Mouse (Mus musculus) spleen, adult 2 months (tissue): ENCODE measurements around the gene Tpbpa.
"Not testable (repeated sequence)": the region's sequence is repeated elsewhere in the genome, so short reads cannot be mapped to it uniquely, and the experiment has no call there.

Source experiments
- CTCF ChIP-seq: fragments of 200-500 bp; IDR thresholded peaks from 2 replicates; pipeline ENCODE4 v1.5.1; 2011; ENCODE audit warnings: mild to moderate bottlenecking, inconsistent platforms; ENCODE audit not compliant: insufficient read depth, insufficient read length, insufficient replicate concordance; ENCODE audit errors: extremely low read depth
- POLR2A ChIP-seq: fragments of 200-500 bp; IDR thresholded peaks from 2 replicates; pipeline ENCODE4 v1.6.1; 2011; ENCODE audit warnings: low read depth, low read length, inconsistent platforms

DNA sequence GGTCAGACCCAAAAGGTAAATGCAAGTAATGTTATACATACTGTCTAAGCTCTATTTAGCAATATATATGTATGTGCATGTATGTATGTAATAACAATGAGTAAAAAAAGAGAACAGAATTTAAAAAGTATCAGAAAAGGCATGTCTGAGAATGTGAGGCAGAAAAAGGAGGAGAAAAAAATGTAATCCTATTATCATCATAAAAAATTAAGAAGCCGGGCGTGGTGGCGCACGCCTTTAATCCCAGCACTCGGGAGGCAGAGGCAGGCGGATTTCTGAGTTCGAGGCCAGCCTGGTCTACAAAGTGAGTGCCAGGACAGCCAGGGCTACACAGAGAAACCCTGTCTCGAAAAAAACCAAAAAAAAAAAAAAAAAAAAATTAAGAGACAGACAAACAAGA lies 45.0 kb downstream of the Tpbpa start, which contains the start of gene Gm49392:
- TF ChIP-seq CTCF, POLR2A: not testable (repeated sequence)
